Mouse (Mus musculus) monocyte, adult 2 months (primary cell): Measurements from ENCODE around the gene Ccl11.

Source experiments
- DNase-seq, 2 experiments: peaks; one replicate each; pipeline ENCODE4 v3.0.0; 2022; ENCODE audit warnings: low spot score in 2 of 2, low read depth in 1 of 2

Ccl11 gene

GRCm38 (mm10) chr11:82047746-82048415 lies 9.7 kb upstream of the Ccl11 start:
- DNase-seq = peak in 1 of 2 experiments; percentile 47

- DNase-seq = no peak
These were observed 3.8 kb upstream of the Ccl11 start for GRCm38 (mm10) chr11:82053849-82054248.

GRCm38 (mm10) chr11:82062226-82062625 lies 4.6 kb downstream of the Ccl11 start:
- DNase-seq = no peak

- no peak for DNase-seq
These were observed 5.8 kb downstream of the Ccl11 start for GRCm38 (mm10) chr11:82063454-82063853.

- no peak for DNase-seq
These were observed 9.4 kb downstream of the Ccl11 start for GRCm38 (mm10) chr11:82066953-82067571.

- no peak for DNase-seq
These were observed 13.5 kb downstream of the Ccl11 start for GRCm38 (mm10) chr11:82071076-82071475.

- no peak for DNase-seq
These were observed 14.8 kb downstream of the Ccl11 start for GRCm38 (mm10) chr11:82072374-82072773.

GRCm38 (mm10) chr11:82072984-82073383 lies 15.4 kb downstream of the Ccl11 start:
- DNase-seq = no peak

GRCm38 (mm10) chr11:82073686-82074085 lies 16.1 kb downstream of the Ccl11 start:
- DNase-seq = no peak

GRCm38 (mm10) chr11:82077031-82077430 lies 19.4 kb downstream of the Ccl11 start:
- DNase-seq = no peak

GRCm38 (mm10) chr11:82078136-82078730 lies 20.6 kb downstream of the Ccl11 start:
- no peak for DNase-seq

- no peak for DNase-seq
These were observed 23.2 kb downstream of the Ccl11 start for GRCm38 (mm10) chr11:82080865-82081264.

- DNase-seq = no peak
These were observed 26.7 kb downstream of the Ccl11 start for GRCm38 (mm10) chr11:82084360-82084759.

- DNase-seq = no peak
These were observed 42.1 kb downstream of the Ccl11 start for GRCm38 (mm10) chr11:82099511-82100323.

- no peak for DNase-seq
These were observed 43.5 kb downstream of the Ccl11 start for GRCm38 (mm10) chr11:82101087-82101486.

- no peak for DNase-seq
These were observed 43.9 kb downstream of the Ccl11 start, which contains the start of gene Ccl12 for GRCm38 (mm10) chr11:82101529-82101928. Ccl12 (plus strand) TSS chr11:82101845.

- no peak for DNase-seq
These were observed 52.0 kb downstream of the Ccl11 start for GRCm38 (mm10) chr11:82109611-82110010.

GRCm38 (mm10) chr11:82110372-82111248 lies 53.0 kb downstream of the Ccl11 start:
- DNase-seq = no peak
